Comparison of ENCODE assay signal across 8 mouse cellular contexts in genomic region chr8:124284984-124285576, GRCm38 (mm10). TPM values are rescaled to one million over a fixed set of nuclear protein-coding genes. Genes with fewer than 3 reads are reported as not detected.
A peak's percentile ranks its signal among the peaks of the same experiment; 100 is the strongest.
DNase-seq lines count a peak whose midpoint lies in the region; ATAC-seq and TF ChIP-seq lines count a peak whose summit lies in the region.

No protein-coding gene starts in this region.

- no peak for TF ChIP-seq CTCF in layer of hippocampus, adult 2 months (conservative IDR thresholded peaks at IDR 0.05)
- TF ChIP-seq CTCF in lung, postnatal 0 days (IDR thresholded peaks at IDR 0.05) = no peak
- no peak for TF ChIP-seq CTCF in lung, adult 2 months (IDR thresholded peaks at IDR 0.05; ENCODE audit: insufficient read depth, low read length)

- no peaks in the 10 kb centered on the region for H3K36me3 ChIP-seq in intestine, embryonic 16.5 days (ENCODE audit: control insufficient read depth, insufficient read depth, low read length)
- no peaks in the 10 kb centered on the region for H3K36me3 ChIP-seq in myocyte (ENCODE audit: control insufficient read depth, insufficient read depth)
- no peaks in the 10 kb centered on the region for H3K36me3 ChIP-seq in lung, postnatal 0 days (ENCODE audit: insufficient read depth, low read length)

- no peak for TF ChIP-seq EP300 in lung, postnatal 0 days (IDR thresholded peaks at IDR 0.05)

- H3ac ChIP-seq in myocyte (ENCODE audit: control insufficient read depth, insufficient read length) = no peak overlapping the region

- intact Hi-C loops in gastrocnemius, postnatal 14 days (cut with DNase I; ENCODE audit: low total_unique reads) = loop anchor here (10.0 kb wide), 1 partner anchor 50 kb away; the partner anchor contains the start of gene Galnt2

- H3K79me2 ChIP-seq in myocyte (ENCODE audit: control insufficient read depth, insufficient read depth) = peaks cover 36% of the 10 kb centered on the region

- WGBS in intestine, embryonic 16.5 days = 44% methylated on average over 9 of the region's 9 CpGs
- WGBS in lung, postnatal 0 days = 45% methylated on average over 9 of the region's 9 CpGs
- WGBS in lung, adult 2 months = 62% methylated on average over 9 of the region's 9 CpGs

- no peaks in the 10 kb centered on the region for H3K27me3 ChIP-seq in intestine, embryonic 16.5 days (replicated peaks; ENCODE audit: control insufficient read depth, insufficient read depth, low read length)
- H3K27me3 ChIP-seq in myocyte (ENCODE audit: control insufficient read depth, insufficient read depth, insufficient read length) = no peaks in the 10 kb centered on the region
- no peaks in the 10 kb centered on the region for H3K27me3 ChIP-seq in lung, postnatal 0 days (replicated peaks; ENCODE audit: insufficient read depth, low read length)

- no peak for TF ChIP-seq POLR2A in myocyte (IDR thresholded peaks at IDR 0.05; ENCODE audit: insufficient read length, low read depth)
- no peak for TF ChIP-seq POLR2A in lung, adult 2 months (IDR thresholded peaks at IDR 0.05; ENCODE audit: borderline replicate concordance, extremely low read depth, low read depth, low read length)

- H3K4me3 ChIP-seq in layer of hippocampus, adult 2 months = no peak overlapping the region
- no peak overlapping the region for H3K4me3 ChIP-seq in intestine, embryonic 16.5 days (ENCODE audit: low read length)
- H3K4me3 ChIP-seq in myocyte = no peak overlapping the region
- no peak overlapping the region for H3K4me3 ChIP-seq in lung, postnatal 0 days (ENCODE audit: low read depth, low read length)
- no peak overlapping the region for H3K4me3 ChIP-seq in lung, adult 2 months (replicated peaks; ENCODE audit: extremely low read depth, low read depth, low read length)

- ATAC-seq in intestine, embryonic 16.5 days = peak; percentile 61
- ATAC-seq in lung, postnatal 0 days = no peak; the same call in 1 of the 2 replicates

- no peaks in the 10 kb centered on the region for H3K9me3 ChIP-seq in intestine, embryonic 16.5 days (ENCODE audit: control insufficient read depth, low read length)
- H3K9me3 ChIP-seq in lung, postnatal 0 days (ENCODE audit: low read length) = no peaks in the 10 kb centered on the region

- no peak overlapping the region for H3K9ac ChIP-seq in intestine, embryonic 16.5 days (ENCODE audit: low read depth, low read length)
- no peak overlapping the region for H3K9ac ChIP-seq in lung, postnatal 0 days (replicated peaks; ENCODE audit: low read depth)

- DNase-seq in layer of hippocampus, adult 2 months (ENCODE audit: low spot score in 2 of 2) = no peak
- DNase-seq in layer of hippocampus, adult 9-10 months (ENCODE audit: low spot score) = no peak
- peak; percentile 40 for DNase-seq in gastrocnemius, postnatal 14 days
- no peak for DNase-seq in lung, postnatal 14 days
- no peak for DNase-seq in lung, postnatal 0 days (ENCODE audit: low spot score)
- no peak for DNase-seq in lung, adult 2 months

- peaks cover 44% of the 10 kb centered on the region for H3K4me1 ChIP-seq in intestine, embryonic 16.5 days (ENCODE audit: control insufficient read depth, insufficient read depth, low read length)
- H3K4me1 ChIP-seq in lung, postnatal 0 days (ENCODE audit: insufficient read depth, low read depth, low read length) = no peaks in the 10 kb centered on the region; the same call in 1 of the 2 replicates
- peaks cover 13% of the 10 kb centered on the region; the same call in 1 of the 2 replicates for H3K4me1 ChIP-seq in lung, adult 2 months (ENCODE audit: control insufficient read depth, insufficient read depth, low read length)

- no peak overlapping the region for H3K4me2 ChIP-seq in intestine, embryonic 16.5 days (ENCODE audit: low read depth, low read length)
- H3K4me2 ChIP-seq in myocyte (ENCODE audit: low read depth) = peak overlapping the region; percentile 66
- H3K4me2 ChIP-seq in lung, postnatal 0 days (replicated peaks; ENCODE audit: low read depth, low read length) = no peak overlapping the region

- peak overlapping the region; percentile 19; the same call in 1 of the 2 replicates for H3K27ac ChIP-seq in layer of hippocampus, adult 2 months
- peak overlapping the region; percentile 63; the same call in 1 of the 2 replicates for H3K27ac ChIP-seq in intestine, embryonic 16.5 days (ENCODE audit: low read length)
- no peak overlapping the region for H3K27ac ChIP-seq in lung, postnatal 0 days (ENCODE audit: low read length)

TF ChIP-seq in myocyte, 11 proteins besides CTCF, POLR2A, EP300 and RAD21:
- no peak for TF ChIP-seq USF1 (IDR thresholded peaks at IDR 0.05; ENCODE audit: low read depth)
- TF ChIP-seq TCF3 (IDR thresholded peaks at IDR 0.05; ENCODE audit: insufficient read length, low read depth) = no peak
- TF ChIP-seq REST (IDR thresholded peaks at IDR 0.05; ENCODE audit: insufficient read depth, insufficient read length) = no peak
- no peak for TF ChIP-seq MAX (IDR thresholded peaks at IDR 0.05; ENCODE audit: low read depth)
- peak in 2 of 3 experiments; percentile 34 to 55 for TF ChIP-seq MYOG (IDR thresholded peaks at IDR 0.05; ENCODE audit: control insufficient read depth in 1 of 3, insufficient read depth in 1 of 3, insufficient read length in 2 of 3, low read depth in 2 of 3)
- TF ChIP-seq MYOD1 (IDR thresholded peaks at IDR 0.05; ENCODE audit: control insufficient read depth in 1 of 3, insufficient read length in 2 of 3, low read depth in 2 of 3) = peak in 2 of 3 experiments; percentile 65 to 77

RNA-seq across cellular contexts. Expression of gene Galnt2, which starts 53.9 kb away (rescaled TPM):
- 10 to 100 TPM; 34.5 to 44.5 TPM for total RNA-seq in layer of hippocampus, adult 2 months (2021)
- 10 to 100 TPM; 30.4 to 32.4 TPM for total RNA-seq in gastrocnemius, postnatal 14 days (2021)
- polyA plus RNA-seq in intestine, embryonic 16.5 days (2015; fragmentation: Nextera tagmentation; extraction: Ambion mirVana) = 35.1 and 35.9 TPM in 2 replicates
- polyA plus RNA-seq in myocyte (2012; fragmentation: generic; extraction: Trizol) = 59.4 TPM
- polyA plus RNA-seq in lung, postnatal 0 days (2015; fragmentation: Nextera tagmentation; extraction: Ambion mirVana) = 54.3 and 66.2 TPM in 2 replicates
- 17.6 and 25.5 TPM in 2 replicates for polyA plus RNA-seq in lung, adult 2 months (2012; rRNA removed)
